31 mouse cellular contexts compared by ENCODE assay signal in the genomic region with DNA sequence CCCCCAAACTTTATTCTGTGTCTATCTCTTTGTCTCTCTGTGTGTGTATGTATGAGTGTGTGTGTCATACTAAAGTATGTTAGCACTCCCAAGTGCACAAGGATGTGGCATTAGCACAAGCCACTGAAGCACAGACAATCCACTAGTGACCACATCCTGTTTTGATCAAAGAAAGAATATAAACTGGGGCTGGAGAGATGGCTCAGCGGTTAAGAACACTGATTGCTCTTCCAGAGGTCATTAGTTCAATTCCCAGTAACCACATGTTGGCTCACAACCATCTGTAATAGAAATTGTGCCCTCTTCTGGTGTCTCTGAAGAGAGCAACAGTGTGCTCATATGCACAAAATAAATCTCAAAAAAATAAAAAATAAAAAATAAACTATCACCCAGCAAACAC. TPM values are rescaled to one million over a fixed set of nuclear protein-coding genes. Genes with fewer than 3 reads are reported as not detected.
A peak's percentile ranks its signal among the peaks of the same experiment; 100 is the strongest.
DNase-seq lines count a peak whose midpoint lies in the region; ATAC-seq and TF ChIP-seq lines count a peak whose summit lies in the region.
"Had no signal": no experiment of that assay in that cellular context is flagged by ENCODE, and none has a peak within 500 bp of the region (broad histone marks: within the 10 kb centered on the region; RNA-seq: fewer than 3 reads in every experiment).

No protein-coding gene starts in this region.

- H3K4me3 ChIP-seq in layer of hippocampus, adult 2 months: no peak overlapping the region
- H3K4me3 ChIP-seq in gastrocnemius, adult 2 months: no peak overlapping the region
- H3K4me3 ChIP-seq: embryonic facial prominence, embryonic 12.5 days; heart, adult 2 months; heart, embryonic 13.5 days; hindbrain, embryonic 12.5 days; limb, embryonic 10.5 days; liver, embryonic 15.5 days; lung, embryonic 15.5 days; midbrain, embryonic 10.5 days; stomach, embryonic 15.5 days had no signal

- intact Hi-C loops in gastrocnemius, adult 2 months (cut with DNase I): no loop called here

- ATAC-seq in CD4-positive, CD25-positive, alpha-beta regulatory T cell, adult 4 months: peak; percentile 61
- ATAC-seq in activated CD4-positive, CD25-positive, alpha-beta regulatory T cell, adult 4 months: peak; percentile 75
- ATAC-seq in neutrophil, adult 5-6 weeks (ENCODE audit: extremely low read depth, insufficient number of reproducible peaks, low FRiP score, poor library complexity, severe bottlenecking): peak; percentile 82; the same call in 1 of the 2 replicates
- ATAC-seq: forebrain, postnatal 0 days had no signal

- no peak overlapping the region for H3K27ac ChIP-seq in layer of hippocampus, adult 2 months
- H3K27ac ChIP-seq in gastrocnemius, adult 2 months: no peak overlapping the region
- H3K27ac ChIP-seq: embryonic facial prominence, embryonic 12.5 days; heart, adult 2 months; heart, embryonic 13.5 days; hindbrain, embryonic 12.5 days; limb, embryonic 10.5 days; liver, embryonic 15.5 days; lung, embryonic 15.5 days; midbrain, embryonic 10.5 days; stomach, embryonic 15.5 days had no signal

- TF ChIP-seq CTCF in layer of hippocampus, adult 2 months (conservative IDR thresholded peaks at IDR 0.05): peak; percentile 48
- TF ChIP-seq CTCF in gastrocnemius, adult 2 months (IDR thresholded peaks at IDR 0.05): no peak

- no peak for DNase-seq in layer of hippocampus, adult 2 months (ENCODE audit: low spot score in 2 of 2)
- no peak for DNase-seq in layer of hippocampus, adult 18-20 months (ENCODE audit: low spot score in 2 of 2)
- no peak for DNase-seq in kidney, postnatal 14 days
- no peak for DNase-seq in gastrocnemius, adult 2 months
- DNase-seq in cerebellum, adult 8-10 months: no peak
- DNase-seq: adrenal gland, adult 2 months; cerebellum, adult 11 months; cerebellum, postnatal 14 days; forebrain, postnatal 0 days; gastrocnemius, postnatal 36 days; heart, adult 2 months; heart, postnatal 14 days; kidney, adult 9 months; kidney, postnatal 25 days; liver; lung, postnatal 4 days; retina, postnatal 1 day; thymus, adult 18-20 months; thymus, postnatal 4 days had no signal

RNA-seq across cellular contexts. Expression of a gene that starts 12.8 kb away (rescaled TPM):
- 10 to 100 TPM; 11.6 to 11.8 TPM for total RNA-seq in layer of hippocampus, adult 2 months (2021)
- 10 to 100 TPM; 11.5 to 14.1 TPM for total RNA-seq in layer of hippocampus, adult 18-20 months (2021)
- polyA plus RNA-seq in CD4-positive, CD25-positive, alpha-beta regulatory T cell, adult 4 months (2017; shearing (Covaris generic)): 1 to 10 TPM in 1 of 2 experiments, under 1 TPM in 1; 0.46 to 1.3 TPM
- polyA plus RNA-seq in activated CD4-positive, CD25-positive, alpha-beta regulatory T cell, adult 4 months (2017; shearing (Covaris generic)): under 1 TPM; 0.59 to 0.79 TPM
- 4.2 and 5.2 TPM in 2 replicates for total RNA-seq in neutrophil, adult 5-6 weeks (2017)
- under 1 TPM; 0.36 to 0.73 TPM for total RNA-seq in gastrocnemius, adult 2 months (2021)
- polyA plus RNA-seq: G1E had no signal
